Mouse (Mus musculus): ENCODE data around the gene Jrkl.

DNA sequence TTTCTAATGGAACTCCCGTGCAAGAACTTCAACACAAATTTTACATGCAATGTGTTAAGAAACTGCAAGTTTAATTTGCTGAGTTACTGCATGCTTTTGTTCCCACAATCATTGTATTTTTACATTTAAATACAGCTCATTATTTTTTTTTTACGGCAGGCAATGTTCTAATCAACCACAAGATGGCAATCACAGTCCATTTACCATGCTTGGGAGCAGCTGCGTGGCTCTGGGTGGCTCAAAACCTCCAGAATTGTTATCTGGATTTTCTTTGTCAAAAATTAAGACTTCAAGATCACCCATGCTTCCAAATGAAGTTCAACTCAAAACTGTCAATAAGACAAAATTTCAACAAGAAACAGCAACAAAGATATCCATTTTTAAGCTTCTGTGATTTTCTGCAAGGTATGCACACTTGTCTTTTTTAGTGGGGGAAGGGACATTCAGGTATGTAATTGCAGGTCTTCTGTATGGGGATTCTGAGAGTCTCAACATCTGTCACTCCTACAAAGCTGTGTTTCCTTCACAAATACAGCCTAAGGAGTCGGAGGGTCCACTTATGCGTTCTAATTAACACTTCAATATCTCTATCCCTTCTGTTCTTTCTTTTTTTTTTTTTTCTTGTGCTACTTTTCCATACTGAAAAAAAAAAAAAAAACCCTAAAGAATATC is 13.9 kb downstream of the Jrkl start:
- TF ChIP-seq CTCF (IDR thresholded peaks at IDR 0.05; ENCODE audit: borderline replicate concordance, control insufficient read depth, extremely low read depth, insufficient read depth, low read length, poor library complexity) = no peak
- no peak for TF ChIP-seq POLR2A (IDR thresholded peaks at IDR 0.05; ENCODE audit: control insufficient read depth, extremely low read depth, insufficient read depth, low read length, poor library complexity)

Measured in thymus, adult 2 months (tissue).